Mouse (Mus musculus) neural tube, embryonic 11.5 days (tissue): ENCODE results near the gene Gm10643. TPM values are rescaled to one million over a fixed set of nuclear protein-coding genes. Genes with fewer than 3 reads are reported as not detected.

Experiments used
- ATAC-seq: fragments of 200-750 bp; cut with Nextera tagmentation; 2 replicates; pipeline ENCODE4 v1.8.0; 2017; ENCODE audit warnings: moderate number of reproducible peaks, mild to moderate bottlenecking, moderate TSS enrichment, moderate library complexity; ENCODE audit not compliant: insufficient read depth, low FRiP score, low TSS enrichment
- DNase-seq: peaks from one replicate; pipeline ENCODE4 v3.0.0-alpha.2; 2015; ENCODE audit warnings: low spot score
- H3K27ac ChIP-seq: fragments of 300-500 bp; sonication (generic); 2 replicates; pipeline ENCODE4 v1.5.1; 2014; ENCODE audit warnings: low read depth, mild to moderate bottlenecking, low read length
- H3K27me3 ChIP-seq: fragments of 300-500 bp; sonication (generic); 2 replicates; pipeline ENCODE4 v1.6.1; 2014; ENCODE audit warnings: mild to moderate bottlenecking, low read length, mixed read lengths; ENCODE audit not compliant: control insufficient read depth, insufficient read depth
- H3K36me3 ChIP-seq: fragments of 300-500 bp; sonication (generic); 2 replicates; pipeline ENCODE4 v1.6.1; 2014; ENCODE audit warnings: mild to moderate bottlenecking, low read length, moderate library complexity, mixed read lengths; ENCODE audit not compliant: control insufficient read depth, insufficient read depth
- H3K4me1 ChIP-seq: fragments of 300-500 bp; sonication (generic); 2 replicates; pipeline ENCODE4 v1.6.1; 2014; ENCODE audit warnings: low read length, mixed read lengths; ENCODE audit not compliant: control insufficient read depth, insufficient read depth
- H3K4me2 ChIP-seq: fragments of 300-500 bp; sonication (generic); 2 replicates; pipeline ENCODE4 v1.6.1; 2014; ENCODE audit warnings: low read depth, mild to moderate bottlenecking, moderate library complexity
- H3K4me3 ChIP-seq: fragments of 300-500 bp; sonication (generic); 2 replicates; pipeline ENCODE4 v1.5.1; 2014; ENCODE audit warnings: low read depth, low read length
- H3K9ac ChIP-seq: fragments of 300-500 bp; sonication (generic); 2 replicates; pipeline ENCODE4 v1.6.1; 2014; ENCODE audit warnings: mild to moderate bottlenecking, low read length
- H3K9me3 ChIP-seq: fragments of 300-500 bp; sonication (generic); 2 replicates; pipeline ENCODE4 v1.6.1; 2016; ENCODE audit warnings: low read length; ENCODE audit not compliant: control insufficient read depth
- whole genome bisulfite sequencing: fragments of 180-500 bp; shearing (Covaris S2); extraction: QIAGEN DNeasy Blood & Tissue Kit; methylation state at CpG from one replicate; pipeline ENCODE4 v1.1.7; 2014; 5-methylcytosine and 5-hydroxymethylcytosine counted together
- polyA plus RNA-seq: library from polyadenylated mRNA; unstranded; fragments of >200 nt; fragmentation: Nextera tagmentation; extraction: Ambion mirVana; gene quantifications from 2 replicates; pipeline ENCODE4 v1.2.1, GENCODE M21; 2014

Gene Gm10643
- polyA plus RNA-seq, 1 experiment from 2014 or later: 1.8 TPM

GRCm38 (mm10) chr8:84096061-84096460 lies 31.1 kb upstream of the Gm10643 start:
- H3K27me3 ChIP-seq: no peaks in the 10 kb centered on the region
- 79% methylated on average over 8 of the region's 8 CpGs for WGBS
- H3K36me3 ChIP-seq: peaks cover 35% of the 10 kb centered on the region
- H3K9me3 ChIP-seq: no peaks in the 10 kb centered on the region
- no peak overlapping the region for H3K4me2 ChIP-seq
- no peak overlapping the region for H3K27ac ChIP-seq
- no peak for DNase-seq
- H3K4me3 ChIP-seq: no peak overlapping the region
- ATAC-seq: no peak
- H3K9ac ChIP-seq: no peak overlapping the region
- H3K4me1 ChIP-seq: no peaks in the 10 kb centered on the region

DNA sequence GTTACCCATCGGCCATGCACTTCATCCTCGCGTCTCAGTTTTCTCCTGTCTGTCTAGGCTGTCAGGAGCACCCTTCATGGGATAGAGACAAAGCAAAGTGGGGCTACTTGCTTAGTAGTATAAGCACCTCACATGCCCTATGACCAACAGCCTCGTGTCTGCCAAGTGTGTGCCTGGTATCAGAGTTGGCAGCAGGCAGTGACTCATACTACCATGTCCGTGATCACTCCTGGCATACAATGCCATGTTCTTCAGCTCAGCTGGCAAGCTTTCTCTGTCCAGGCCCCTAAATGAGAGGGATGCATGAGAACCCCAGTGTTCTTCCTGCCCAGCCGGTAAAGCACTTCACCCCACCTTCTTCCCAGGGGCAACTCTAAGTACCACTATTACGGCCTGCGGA lies 25.6 kb upstream of the Gm10643 start:
- Histone ChIP-seq H3K4me1 (no peaks in the 10 kb centered on the region), H3K27ac (no peak overlapping the region), H3K36me3 (peaks cover 13% of the 10 kb centered on the region), H3K4me3 (no peak overlapping the region), H3K9ac (no peak overlapping the region), H3K27me3 (no peaks in the 10 kb centered on the region), H3K9me3 (no peaks in the 10 kb centered on the region), H3K4me2 (no peak overlapping the region)
- 84% methylated on average over 8 of the region's 8 CpGs for WGBS
- DNase-seq (no peak), ATAC-seq (no peak)

- H3K4me3 ChIP-seq: no peak overlapping the region
- 86% methylated on average over 9 of the region's 9 CpGs for WGBS
- H3K27ac ChIP-seq: no peak overlapping the region
- ATAC-seq: no peak
- H3K36me3 ChIP-seq: peaks cover 10% of the 10 kb centered on the region
- no peaks in the 10 kb centered on the region for H3K9me3 ChIP-seq
- DNase-seq: no peak
- no peak overlapping the region for H3K9ac ChIP-seq
- no peak overlapping the region for H3K4me2 ChIP-seq
- no peaks in the 10 kb centered on the region for H3K27me3 ChIP-seq
- peaks cover 4% of the 10 kb centered on the region; the same call in 1 of the 2 replicates for H3K4me1 ChIP-seq
Measured at GRCm38 (mm10) chr8:84089277-84089676, 24.3 kb upstream of the Gm10643 start.

GRCm38 (mm10) chr8:84087821-84088220 lies 22.9 kb upstream of the Gm10643 start:
- H3K9ac ChIP-seq: no peak overlapping the region
- peaks cover 12% of the 10 kb centered on the region for H3K36me3 ChIP-seq
- H3K4me2 ChIP-seq: no peak overlapping the region
- no peak for ATAC-seq
- WGBS: 94% methylated on average over 14 of the region's 14 CpGs
- no peak overlapping the region for H3K27ac ChIP-seq
- peaks cover 10% of the 10 kb centered on the region for H3K4me1 ChIP-seq
- H3K9me3 ChIP-seq: no peaks in the 10 kb centered on the region
- no peak overlapping the region for H3K4me3 ChIP-seq
- DNase-seq: no peak
- no peaks in the 10 kb centered on the region for H3K27me3 ChIP-seq

DNA sequence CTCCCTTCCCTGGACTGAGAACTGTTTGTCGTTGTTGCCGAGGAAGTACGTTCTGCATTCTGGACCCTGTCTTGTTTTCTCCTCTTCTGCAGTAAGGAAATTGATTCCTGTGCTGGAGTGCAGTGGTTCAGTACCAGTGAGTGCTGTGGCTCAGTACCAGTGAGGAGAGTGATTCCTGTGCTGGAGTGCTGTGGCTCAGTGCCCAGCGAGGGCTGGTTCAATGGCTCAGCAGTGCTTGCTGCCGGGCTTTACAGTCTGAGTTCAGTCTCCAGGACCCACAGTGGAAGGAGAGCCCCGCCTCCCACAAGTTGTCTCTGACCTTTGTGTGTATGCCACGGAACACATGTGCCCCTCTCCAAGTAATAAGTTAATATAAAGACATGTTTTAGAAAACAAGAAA lies 22.2 kb upstream of the Gm10643 start:
- peaks cover 13% of the 10 kb centered on the region for H3K36me3 ChIP-seq
- WGBS: 89% methylated on average over 7 of the region's 7 CpGs
- H3K4me3 ChIP-seq: no peak overlapping the region
- no peaks in the 10 kb centered on the region for H3K27me3 ChIP-seq
- no peak overlapping the region for H3K27ac ChIP-seq
- DNase-seq (no peak), ATAC-seq (no peak)
- H3K4me2 ChIP-seq: no peak overlapping the region
- peaks cover 10% of the 10 kb centered on the region for H3K4me1 ChIP-seq
- no peak overlapping the region for H3K9ac ChIP-seq
- no peaks in the 10 kb centered on the region for H3K9me3 ChIP-seq

GRCm38 (mm10) chr8:84084341-84085115 lies 19.6 kb upstream of the Gm10643 start:
- peaks cover 10% of the 10 kb centered on the region for H3K4me1 ChIP-seq
- H3K4me3 ChIP-seq: no peak overlapping the region
- no peak for DNase-seq
- 27% methylated on average over 42 of the region's 42 CpGs for WGBS
- no peaks in the 10 kb centered on the region for H3K27me3 ChIP-seq
- no peaks in the 10 kb centered on the region for H3K9me3 ChIP-seq
- no peak for ATAC-seq
- H3K36me3 ChIP-seq: peaks cover 13% of the 10 kb centered on the region
- no peak overlapping the region for H3K4me2 ChIP-seq
- H3K9ac ChIP-seq: peak overlapping the region; percentile 28
- no peak overlapping the region for H3K27ac ChIP-seq

GRCm38 (mm10) chr8:84083829-84084241 lies 18.9 kb upstream of the Gm10643 start:
- ATAC-seq (0 out of 2 replicates have a peak, but pooled peaks have one; percentile 38), DNase-seq (peak; percentile 45)
- no peak overlapping the region for H3K4me2 ChIP-seq
- peaks cover 10% of the 10 kb centered on the region for H3K4me1 ChIP-seq
- H3K36me3 ChIP-seq: peaks cover 10% of the 10 kb centered on the region
- H3K27ac ChIP-seq: no peak overlapping the region
- H3K4me3 ChIP-seq: no peak overlapping the region
- H3K9ac ChIP-seq: 0 out of 2 replicates have a peak overlapping the region, but pooled peaks have one; percentile 4
- H3K27me3 ChIP-seq: no peaks in the 10 kb centered on the region
- H3K9me3 ChIP-seq: no peaks in the 10 kb centered on the region
- WGBS: 24% methylated on average over 8 of the region's 8 CpGs

DNA sequence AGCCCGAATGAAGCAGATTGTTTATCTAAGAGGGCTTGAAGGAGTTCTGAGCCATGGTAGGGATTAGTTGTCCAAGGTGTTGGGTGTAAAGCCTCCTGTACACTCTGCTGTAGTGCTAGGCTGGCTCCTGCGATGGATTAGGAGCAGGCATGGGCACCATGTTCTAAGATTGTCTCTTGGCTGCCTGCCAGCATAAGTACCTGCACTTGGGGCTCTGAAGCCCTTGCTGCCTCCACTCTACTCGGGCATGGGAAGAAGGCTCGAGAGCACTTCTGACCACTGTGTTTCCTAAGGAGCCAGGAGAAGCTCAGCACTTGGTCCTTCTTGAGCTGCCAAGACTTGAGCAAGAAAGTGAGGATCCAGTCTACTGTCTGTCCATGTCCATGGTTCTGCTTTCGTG lies 14.3 kb upstream of the Gm10643 start:
- DNase-seq (no peak), ATAC-seq (no peak)
- peaks cover 10% of the 10 kb centered on the region for H3K36me3 ChIP-seq
- no peak overlapping the region for H3K4me3 ChIP-seq
- peaks cover 5% of the 10 kb centered on the region; the same call in 1 of the 2 replicates for H3K4me1 ChIP-seq
- no peaks in the 10 kb centered on the region for H3K27me3 ChIP-seq
- 94% methylated on average over 5 of the region's 5 CpGs for WGBS
- H3K27ac ChIP-seq: no peak overlapping the region
- no peak overlapping the region for H3K9ac ChIP-seq
- no peaks in the 10 kb centered on the region for H3K9me3 ChIP-seq
- no peak overlapping the region for H3K4me2 ChIP-seq

DNA sequence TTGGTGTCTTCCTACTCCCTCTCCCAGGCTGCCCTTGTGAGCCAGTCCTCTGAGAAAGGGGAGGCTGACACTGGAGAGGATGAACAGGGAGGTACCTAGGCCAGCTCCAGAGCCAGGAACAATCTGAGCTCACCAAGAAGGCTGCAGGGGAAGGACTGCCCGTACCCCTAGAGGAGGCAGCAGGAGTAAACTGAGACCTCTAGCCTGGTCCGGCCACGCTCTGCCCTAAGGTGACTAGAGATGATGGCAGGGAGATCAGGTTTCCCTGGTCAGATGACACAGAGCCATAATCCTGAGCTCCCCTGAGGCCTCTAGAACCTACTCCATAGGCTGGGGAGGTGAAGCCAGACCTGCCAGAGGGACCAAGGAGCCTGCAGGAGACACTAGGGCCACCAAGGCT lies 11.9 kb upstream of the Gm10643 start:
- Histone ChIP-seq H3K27ac (no peak overlapping the region), H3K36me3 (no peaks in the 10 kb centered on the region), H3K9ac (no peak overlapping the region), H3K27me3 (no peaks in the 10 kb centered on the region), H3K9me3 (no peaks in the 10 kb centered on the region), H3K4me2 (no peak overlapping the region), H3K4me3 (no peak overlapping the region), H3K4me1 (peaks cover 5% of the 10 kb centered on the region; the same call in 1 of the 2 replicates)
- no peak for DNase-seq
- WGBS: 61% methylated on average over 3 of the region's 3 CpGs
- ATAC-seq: no peak
